Mouse (Mus musculus) c-Kit-positive CD71-positive TER-119-positive erythroid progenitor cells, embryonic 14.5 days (primary cell): ENCODE results near the gene Tarbp1.
"Not testable (repeated sequence)": the region's sequence is repeated elsewhere in the genome, so short reads cannot be mapped to it uniquely, and the experiment has no call there.

ENCODE experiments used
- DNase-seq: peaks from one replicate; pipeline ENCODE4 v3.0.0-alpha.2; 2013; ENCODE audit warnings: low spot score

Gene Tarbp1

DNA sequence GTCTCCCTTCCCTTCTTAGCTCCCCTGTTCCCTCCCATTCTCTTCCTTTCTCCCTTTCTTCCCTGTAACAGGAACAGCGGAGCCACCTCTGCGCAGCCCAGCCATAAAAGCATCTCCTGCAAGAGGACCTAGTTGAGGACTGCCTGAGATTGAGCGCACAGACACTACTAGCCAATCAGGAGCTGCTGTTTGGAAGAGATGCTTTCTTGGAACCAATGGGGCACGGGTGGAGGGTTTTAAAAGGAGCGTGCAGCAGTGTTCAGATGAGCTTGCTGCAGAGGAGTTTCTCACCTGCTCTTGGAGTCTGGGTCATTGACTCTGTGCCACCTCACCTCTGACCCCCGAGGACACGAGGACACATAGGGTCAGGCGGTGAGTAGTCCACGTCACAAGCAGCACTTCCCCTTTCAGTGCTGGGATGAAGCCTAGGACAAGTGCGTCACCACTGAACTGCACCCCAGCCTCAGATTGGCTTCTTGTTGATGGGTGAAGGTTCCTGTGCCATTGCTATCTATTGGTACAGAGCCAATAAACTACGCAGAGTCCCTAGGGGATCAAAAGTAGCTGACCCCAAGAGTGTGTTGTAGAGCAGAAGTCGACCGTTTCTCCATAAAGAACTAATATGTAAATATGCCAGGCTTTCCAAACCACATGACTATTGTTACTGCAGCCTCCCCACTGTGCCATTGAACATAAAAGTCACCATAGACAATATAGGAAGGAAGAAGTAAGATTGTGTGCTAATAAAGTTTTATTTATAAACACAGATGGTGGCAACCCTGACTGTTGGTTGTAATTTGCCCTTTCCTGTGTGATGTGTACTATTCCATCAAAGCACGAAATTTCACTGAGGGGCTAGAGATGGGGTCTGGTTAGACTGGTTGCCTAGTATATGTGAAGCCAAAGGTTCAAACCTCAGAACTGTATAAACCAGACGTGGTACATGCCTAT is 19.6 kb upstream of the Tarbp1 start:
- DNase-seq: no peak

DNA sequence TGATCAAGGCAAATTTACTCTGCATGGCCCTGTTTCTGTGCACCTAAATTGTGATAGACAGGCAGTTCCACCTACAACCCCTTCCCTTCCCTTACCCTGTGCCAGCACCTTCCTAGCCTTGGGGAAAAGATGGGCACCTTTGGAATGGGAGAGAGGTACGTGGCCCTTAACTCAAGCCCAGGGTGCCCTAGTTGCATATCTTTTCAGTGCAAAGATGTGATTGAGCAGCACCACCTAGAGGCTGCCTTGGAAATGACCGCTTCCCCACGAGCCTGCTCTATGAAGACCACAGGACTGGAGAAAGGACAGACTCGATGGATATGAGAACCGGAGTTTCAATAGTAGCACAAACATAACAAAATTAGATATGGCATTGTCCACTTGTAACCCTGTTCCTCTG is 8.1 kb upstream of the Tarbp1 start:
- DNase-seq: peak; percentile 61

DNA sequence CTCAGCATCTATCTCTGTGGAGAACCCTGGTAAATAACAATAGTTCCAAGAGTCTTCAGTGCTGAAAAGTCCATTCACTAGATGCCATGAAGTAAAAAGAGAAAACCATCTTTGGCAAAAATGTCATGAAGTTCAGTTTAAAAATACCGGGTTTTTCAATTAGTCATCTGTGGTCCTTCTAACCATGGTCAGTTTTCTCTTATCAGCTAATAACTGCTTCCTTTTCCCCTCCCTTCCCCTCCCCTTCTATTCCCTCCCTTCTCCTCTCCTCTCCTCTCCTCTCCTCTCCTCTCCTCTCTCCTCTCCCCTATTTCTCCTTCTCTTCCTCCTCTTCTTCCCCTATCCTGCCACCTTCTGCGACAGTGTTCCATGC is 7.5 kb upstream of the Tarbp1 start:
- DNase-seq: no peak

DNA sequence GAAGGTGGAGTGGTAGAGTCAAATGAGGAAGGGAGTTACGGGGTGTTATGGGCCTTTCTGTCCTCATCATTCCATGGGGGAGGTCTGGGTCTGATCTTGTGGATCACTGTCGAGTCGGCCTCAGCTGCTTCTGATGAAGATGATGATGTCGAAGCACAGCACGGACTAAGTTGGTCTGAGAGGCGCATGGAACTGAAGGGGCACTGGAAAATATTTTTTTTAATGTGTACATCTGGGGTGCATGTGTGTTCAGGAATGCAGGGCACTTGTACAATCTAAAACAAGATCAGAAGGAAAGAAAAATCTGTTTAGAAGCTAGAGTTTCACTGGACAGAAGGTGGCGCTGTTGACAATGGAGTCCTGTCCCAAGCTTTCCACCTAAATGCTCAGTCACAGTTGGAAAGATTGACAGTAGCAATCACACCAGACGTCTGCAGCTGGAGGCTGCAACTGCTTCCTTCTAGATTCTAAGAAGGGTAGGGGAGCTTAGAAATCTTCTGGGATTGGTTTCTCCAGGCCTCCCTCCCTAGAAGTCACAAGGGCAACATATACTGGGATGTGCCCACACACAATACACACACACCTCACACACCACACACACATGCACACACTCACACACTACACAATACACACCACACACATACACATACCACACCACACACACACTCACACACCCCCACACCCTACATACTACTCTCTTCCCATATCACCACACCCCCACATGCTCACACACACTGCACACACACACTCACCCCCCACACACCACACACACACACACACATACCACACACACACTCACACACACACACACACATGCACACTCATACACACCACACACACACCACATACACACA is 6.9 kb upstream of the Tarbp1 start:
- DNase-seq: no peak

DNA sequence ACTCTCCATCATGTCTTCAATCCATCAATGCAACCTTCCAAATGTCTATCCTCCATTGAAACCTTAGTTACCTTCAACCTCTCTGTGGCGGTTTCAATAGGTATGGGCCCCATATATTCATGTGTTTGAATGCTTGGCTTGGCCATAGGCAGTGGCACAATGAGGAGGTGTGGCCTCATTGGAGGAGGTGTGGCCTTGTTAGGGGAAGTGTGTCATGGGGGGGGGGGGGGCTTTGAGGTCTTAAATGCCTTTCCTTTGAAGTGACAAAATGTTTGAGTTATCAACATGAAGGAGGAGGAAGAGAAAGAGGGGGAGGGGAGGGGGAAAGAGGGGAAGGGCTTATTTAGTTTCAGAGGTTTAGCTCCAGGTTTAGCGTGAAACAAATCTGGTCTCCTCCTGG is 5.5 kb upstream of the Tarbp1 start:
- no peak for DNase-seq

DNA sequence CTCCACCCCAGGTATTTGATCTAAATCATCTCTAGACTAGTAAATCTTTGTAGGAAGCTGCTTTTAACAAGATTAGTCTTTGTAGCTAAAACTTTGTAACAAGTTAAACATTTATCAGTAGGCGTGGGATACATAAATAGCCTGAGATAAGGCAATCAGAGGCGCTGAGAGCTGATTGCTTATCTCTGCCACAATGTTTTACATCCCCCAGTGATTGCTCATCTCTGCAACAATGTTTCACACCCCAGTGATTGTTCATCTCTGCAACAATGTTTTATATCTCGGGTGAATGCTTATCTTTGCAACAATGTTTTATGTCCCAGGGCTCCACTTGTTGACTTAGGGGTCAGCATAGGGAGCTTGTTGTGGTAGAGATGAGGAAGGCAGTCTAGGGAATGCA is 3.8 kb upstream of the Tarbp1 start:
- DNase-seq: no peak

DNA sequence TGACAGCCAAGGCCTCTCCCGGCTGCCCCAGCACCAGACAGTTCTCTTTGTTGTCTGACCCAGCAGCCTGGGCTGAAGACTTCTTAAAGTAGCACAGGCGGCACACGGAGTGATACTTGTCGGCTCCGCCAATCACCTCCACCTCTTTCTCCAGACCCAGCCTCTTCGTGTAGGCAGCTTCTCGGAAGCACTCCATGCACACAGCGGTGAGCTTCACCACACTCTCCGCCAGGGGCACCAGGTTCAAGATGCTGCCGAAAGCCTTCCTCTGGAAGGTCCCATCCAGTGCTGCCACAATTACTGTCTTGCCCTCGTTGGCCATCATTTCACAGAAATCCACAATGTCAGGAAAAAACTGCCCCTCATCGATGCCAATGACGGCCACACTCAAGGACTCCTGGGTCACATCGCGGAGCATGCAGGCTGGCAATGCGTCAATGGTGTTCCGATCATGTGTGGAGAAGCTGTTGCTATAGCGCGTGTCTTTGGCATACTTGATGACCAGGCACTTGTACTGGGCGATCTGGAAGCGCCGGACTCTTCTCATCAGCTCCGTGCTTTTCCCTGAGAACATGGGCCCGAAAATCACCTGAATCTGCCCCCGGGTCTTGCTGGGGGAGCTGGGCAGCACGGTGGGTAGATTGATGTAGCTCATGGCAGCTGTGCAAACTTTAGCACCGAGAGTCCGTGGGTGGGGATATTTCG is 1.4 kb upstream of the Tarbp1 start:
- DNase-seq: not testable (repeated sequence)

DNA sequence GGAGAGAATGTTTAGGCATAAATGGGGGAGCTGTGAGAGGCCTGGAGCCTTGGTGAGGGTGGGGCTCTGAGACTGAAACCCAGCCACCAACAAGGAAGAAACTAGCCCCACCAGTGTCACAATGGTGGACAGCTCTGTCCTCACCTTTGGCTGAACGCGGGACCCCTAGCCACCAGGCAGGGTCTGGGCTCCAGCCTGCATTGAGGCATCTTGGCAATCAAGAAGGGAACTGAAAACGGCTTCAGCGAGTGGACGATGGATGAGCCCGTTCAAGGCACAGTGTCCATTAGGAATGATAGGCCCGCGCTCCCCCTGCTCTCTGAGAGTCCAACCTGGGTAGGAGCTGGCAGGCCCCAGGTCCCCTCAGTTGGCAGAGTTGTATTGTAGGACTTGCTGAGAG is 873 bp upstream of the Tarbp1 start:
- not testable (repeated sequence) for DNase-seq

DNA sequence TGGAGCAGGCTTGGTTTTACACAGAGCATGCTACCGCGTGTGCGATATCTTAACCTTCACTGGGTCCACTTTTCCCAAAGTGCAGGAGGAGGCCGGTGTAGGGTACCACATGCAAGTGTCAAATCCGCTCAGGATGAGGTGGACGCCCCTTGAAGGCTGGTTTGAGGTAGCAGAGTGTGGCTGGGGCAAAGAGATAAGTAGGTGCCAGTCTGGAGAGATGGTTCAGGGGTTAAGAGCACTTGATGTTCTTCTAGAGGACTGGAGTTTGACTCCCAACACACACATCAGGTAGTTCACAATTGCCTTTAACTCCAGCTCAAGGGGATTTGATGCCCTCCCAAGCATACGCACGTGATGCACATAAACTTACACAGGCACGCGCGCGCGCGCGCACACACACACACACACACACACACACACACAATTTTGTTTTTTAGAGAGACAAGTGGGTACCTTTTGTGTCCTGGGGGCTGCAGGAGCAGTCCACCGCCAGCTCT is 1.0 kb downstream of the Tarbp1 start:
- peak; percentile 42 for DNase-seq

DNA sequence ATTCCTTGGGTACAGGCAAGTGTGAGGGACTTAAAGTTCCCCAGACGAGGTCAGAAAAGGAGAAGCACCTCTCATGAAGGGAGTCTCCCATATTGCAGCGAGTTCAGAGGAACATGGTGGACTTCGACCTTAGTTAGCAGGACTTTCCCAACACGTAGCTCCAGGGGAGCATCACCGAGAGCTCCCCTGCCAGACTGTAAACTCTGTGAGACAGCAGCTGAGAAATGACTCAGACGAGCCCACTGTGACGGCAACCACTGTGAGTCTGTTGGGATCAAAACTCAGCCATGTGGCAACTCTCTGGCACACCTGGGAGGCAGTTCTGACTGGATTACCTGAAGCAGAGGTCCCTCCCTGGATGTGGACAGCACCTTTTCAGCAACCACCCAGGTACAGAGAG is 10.8 kb downstream of the Tarbp1 start:
- no peak for DNase-seq

DNA sequence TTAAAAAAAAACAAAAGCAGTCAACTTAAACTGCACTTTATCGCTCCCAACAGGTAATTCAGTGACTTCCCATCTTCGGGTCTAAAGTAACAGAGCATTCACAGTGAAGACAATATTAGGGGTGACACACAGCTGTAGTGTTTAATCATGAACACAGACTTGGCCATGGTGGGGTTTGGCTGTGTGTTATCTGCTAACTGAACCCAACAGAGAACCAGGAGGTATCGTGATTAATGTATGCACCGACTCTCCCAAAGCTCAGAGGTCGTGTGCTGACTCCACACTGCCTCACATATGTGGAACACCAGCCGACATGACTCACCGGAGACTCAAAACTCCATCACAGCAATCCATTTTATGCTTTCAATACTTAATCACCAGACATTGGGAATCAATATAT is 13.1 kb downstream of the Tarbp1 start:
- DNase-seq: no peak

DNA sequence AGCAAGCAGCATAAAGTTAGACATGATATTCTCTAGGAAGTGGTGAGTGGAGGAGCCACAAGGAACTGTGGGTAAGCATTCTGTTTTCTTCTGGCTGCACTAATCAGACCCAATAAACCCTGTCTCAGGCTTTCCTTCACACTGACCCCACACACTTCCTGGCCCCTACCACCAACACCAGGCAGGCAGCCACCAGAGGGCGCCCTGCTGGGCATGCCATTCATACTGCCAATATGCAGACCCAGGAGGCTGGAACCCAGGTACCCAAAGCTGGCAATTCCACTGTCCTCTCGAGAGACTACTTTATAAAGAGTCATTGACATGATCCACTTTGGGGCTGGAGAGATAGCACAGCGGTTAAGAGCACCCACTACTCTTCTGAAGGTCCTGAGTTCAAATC is 14.6 kb downstream of the Tarbp1 start:
- DNase-seq: no peak

DNA sequence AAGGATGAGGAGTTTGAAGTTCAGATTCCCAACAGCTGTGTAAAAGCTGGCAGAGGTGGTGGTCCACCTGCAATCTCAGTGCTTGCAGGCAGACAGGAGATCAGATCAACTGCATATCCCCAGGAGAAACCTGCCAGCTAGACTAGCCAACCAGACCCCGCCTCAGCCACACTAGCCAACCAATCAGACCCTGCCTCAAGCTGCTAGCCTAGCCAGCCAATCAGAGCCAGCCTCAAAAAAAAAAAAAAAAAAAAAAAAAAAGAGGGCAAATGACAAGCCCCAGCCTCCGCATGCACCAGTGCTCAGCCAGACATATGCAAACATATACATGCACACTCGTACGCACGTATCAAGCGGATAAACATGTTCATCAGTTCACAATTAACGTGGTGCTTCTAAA is 19.5 kb downstream of the Tarbp1 start:
- no peak for DNase-seq

DNA sequence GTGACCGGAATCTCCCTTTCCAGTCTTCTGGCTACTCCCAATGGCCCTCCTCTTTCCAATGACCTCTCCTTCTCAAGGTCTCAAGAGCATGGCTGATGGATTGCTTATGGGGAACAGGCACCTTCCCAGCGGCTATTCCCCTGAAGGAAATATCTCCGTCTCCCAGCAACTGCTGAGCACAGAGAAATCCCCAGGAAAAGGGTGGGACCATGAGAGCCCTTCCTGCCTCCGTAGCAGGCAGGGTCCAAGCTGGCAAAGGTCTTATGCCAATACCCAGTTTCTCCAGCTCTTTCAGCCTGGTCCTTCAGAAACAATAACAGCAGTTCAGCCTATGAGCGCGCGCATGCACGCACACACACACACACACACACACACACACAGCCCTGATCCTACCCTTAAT is 23.7 kb downstream of the Tarbp1 start:
- DNase-seq: no peak

DNA sequence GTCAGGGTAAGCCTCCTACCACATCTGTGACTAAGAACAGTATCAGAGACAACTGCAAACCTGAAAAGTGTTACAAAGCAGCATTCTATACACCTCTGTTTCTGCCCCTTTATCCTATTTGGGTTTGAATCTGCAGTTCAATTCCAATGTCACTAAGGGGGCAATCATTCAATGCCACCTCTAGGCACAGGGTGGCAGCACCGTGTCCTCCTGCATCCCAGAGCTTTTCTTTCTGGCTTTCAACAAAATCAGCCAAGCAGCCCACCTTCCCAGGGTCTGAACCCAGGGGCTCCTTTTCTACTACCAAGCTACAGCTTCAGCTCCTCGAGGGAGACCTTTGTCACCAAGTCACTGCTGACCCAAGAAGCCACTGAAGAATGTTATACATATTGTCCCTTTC is 35.9 kb downstream of the Tarbp1 start:
- DNase-seq: no peak

DNA sequence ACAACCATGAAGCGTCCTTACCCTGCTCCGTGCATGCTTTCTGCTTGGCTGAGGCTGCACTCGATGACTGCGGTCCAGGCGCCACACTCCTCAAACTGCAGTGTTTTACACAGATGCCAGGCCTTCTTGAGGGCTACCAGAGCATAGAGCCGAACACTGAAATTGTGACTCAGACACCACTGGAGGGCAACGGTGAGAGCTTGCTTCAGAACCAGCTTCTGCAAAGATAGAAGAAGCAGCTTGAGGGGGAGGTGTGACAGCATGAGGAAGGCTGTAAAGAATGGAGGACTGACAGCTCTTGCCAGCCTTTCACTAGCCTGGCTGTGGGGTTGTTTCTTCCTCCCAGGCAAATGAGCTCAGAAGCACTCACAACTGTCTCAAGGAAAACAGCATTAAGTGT is 41.0 kb downstream of the Tarbp1 start:
- DNase-seq: no peak

DNA sequence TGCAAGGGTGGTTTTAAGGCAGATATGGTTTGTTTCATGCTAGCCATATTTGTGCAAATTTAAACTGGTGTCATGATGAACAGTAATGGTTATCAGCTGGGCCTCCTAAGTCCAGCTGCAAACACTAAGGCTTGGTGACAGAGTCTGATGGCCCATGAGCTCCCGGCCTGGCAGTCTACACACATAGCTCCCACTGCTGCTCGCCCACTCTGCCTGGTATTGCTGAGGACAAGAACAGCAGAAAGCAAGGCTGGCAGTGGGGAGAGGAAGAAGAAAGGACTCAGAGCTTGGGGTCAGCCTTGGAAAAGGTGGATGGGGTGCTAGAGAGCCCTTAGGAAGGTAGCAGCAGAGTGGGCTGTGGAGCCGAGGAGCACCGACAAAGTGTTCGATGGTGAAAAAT is 45.2 kb downstream of the Tarbp1 start:
- no peak for DNase-seq

DNA sequence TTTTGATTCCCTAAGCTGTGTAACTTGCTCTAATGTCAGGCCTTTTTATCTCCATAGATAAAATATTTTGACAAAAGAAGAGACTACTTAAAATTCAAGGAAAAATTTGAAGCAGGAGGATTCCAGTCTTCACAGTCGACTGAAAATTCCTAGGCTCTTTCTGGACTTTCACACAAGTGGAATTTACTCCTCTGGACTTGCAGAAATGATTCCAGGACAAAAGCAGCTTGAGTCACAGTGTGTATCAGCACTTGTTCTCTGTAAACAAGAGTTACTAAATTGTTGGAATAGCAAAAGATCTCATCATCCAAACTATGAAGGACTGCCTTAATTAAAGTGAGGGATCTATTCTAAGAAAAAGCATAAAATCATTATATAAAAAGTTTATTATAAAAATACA is 49.9 kb downstream of the Tarbp1 start:
- no peak for DNase-seq

DNA sequence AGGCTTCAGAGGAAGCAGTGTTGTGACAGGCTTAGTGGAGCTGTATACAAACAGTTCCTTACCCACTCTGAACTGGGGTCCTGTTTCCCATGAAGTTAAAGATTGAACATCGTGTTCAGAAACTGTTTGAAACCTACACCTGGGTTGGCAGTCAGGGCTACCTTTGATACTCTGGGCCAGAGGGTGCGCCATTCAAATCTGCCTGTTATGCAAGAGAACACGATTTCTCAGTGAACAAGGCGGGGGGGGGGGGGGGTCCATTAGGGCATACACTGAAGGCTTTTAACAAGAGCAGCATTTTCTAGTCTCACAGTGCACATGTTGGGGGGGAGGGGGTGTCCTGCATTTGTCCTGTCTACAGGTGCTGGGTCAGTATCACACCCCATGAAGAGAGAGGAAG is 50.7 kb downstream of the Tarbp1 start:
- DNase-seq: no peak

DNA sequence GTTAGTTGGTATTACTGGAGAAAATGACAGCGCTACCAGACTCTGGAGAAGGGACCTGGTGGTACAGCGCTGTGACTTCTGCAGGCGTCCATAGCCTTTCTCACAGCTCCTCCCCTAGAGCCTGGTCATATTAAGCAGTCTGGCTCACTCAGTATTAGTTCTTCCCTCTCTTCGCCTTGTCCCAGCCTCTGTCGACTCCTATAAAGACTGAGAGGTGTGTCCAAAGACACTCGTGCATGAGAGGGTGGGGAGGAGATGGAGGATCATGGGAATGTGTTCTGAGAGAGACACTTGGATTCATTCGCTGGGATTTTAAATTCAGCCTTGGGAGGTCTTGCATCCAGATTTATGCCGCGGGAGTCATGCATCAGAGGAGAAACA is 52.0 kb downstream of the Tarbp1 start:
- DNase-seq: no peak

DNA sequence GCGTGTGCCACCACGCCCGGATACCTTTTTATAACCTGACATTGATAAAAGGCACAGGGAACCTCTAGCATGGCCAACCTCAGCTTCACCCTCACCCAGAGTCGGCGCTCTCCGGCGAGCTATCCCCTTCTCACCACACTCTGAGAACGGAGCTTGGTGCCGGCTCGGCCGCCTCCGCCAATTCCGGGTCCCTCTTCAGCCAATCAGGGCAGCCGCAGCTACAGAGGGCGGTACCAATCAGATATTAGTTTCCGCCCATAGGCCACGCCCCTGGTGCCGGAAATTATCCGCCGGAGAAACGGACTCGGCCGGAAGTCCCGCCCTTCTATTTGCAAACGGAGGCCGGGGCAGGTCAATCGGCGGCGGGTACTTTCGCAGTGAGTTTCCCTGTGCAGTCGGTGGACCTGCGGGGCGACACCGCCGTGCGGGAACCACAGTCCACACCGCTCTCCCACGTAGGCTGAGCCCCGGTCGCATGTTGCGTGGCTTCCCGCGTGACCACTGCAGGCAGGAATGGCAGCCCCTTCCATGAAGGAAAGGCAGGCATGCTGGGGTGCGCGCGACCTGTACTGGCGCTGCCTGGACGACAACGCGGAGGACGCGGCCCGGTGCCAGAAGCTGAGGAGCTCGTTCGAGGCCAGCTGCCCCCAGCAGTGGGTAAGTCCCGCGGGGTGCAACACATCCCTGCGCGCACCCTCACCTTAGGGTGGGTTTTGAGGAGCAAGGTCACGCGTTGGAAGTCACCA is 52.5 kb downstream of the Tarbp1 start, which contains the start of gene Coa6:
TSS of gene Coa6 (plus strand) at position 342 of the 746 bp plus-strand sequence.
- DNase-seq: peak; percentile 96

DNA sequence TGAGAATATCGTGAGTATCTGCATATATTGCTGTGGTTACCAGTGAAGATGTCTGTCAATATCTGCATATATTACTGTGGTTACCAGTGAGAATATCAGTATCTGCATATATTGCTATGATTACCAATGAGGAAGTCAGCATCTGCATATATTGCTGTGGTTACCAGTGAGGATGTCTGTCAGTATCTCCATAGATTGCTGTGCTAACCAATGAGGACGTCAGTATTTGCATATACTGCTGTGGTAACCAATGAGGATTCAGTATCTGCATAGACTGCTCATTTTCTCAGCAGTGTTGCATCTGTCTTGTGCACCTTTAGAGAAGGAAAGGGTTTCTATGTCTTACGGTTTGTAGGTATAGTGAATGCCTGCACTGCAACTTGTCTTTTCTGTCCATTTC is 54.0 kb downstream of the Tarbp1 start:
- DNase-seq: peak; percentile 14
